Mouse (Mus musculus) CD8-positive naive resting alpha-beta T cell, adult 2 months (primary cell): ENCODE measurements around the gene Phldb2.
A peak's percentile ranks its signal among the peaks of the same experiment; 100 is the strongest.

ENCODE experiments used
- DNase-seq, 2 experiments: peaks; one replicate each; pipeline ENCODE4 v3.0.0; 2022; ENCODE audit warnings: low read depth in 2 of 2, low spot score in 2 of 2

The Phldb2 gene

DNA sequence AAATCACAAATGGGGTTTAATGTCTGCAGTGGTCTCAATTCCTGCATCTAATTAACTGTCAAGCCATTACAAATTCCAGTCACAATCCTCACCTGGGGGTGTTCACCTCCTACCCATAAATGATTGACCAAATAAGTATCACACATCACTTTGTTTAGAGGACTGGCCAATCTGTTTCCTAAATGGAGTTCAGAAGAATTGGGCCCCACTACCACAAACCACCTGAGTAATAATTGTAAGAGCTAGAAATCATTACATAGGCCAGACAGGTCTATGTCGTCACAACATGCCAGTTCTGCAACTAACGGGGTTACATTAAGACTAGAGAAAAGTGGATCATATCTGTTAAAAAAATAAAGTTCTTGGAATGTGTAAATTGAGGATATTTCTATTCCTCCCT is 1.4 kb downstream of the Phldb2 start:
- DNase-seq = no peak

GRCm38 (mm10) chr16:45946335-45946734 is 7.1 kb downstream of the Phldb2 start:
- DNase-seq = no peak

DNA sequence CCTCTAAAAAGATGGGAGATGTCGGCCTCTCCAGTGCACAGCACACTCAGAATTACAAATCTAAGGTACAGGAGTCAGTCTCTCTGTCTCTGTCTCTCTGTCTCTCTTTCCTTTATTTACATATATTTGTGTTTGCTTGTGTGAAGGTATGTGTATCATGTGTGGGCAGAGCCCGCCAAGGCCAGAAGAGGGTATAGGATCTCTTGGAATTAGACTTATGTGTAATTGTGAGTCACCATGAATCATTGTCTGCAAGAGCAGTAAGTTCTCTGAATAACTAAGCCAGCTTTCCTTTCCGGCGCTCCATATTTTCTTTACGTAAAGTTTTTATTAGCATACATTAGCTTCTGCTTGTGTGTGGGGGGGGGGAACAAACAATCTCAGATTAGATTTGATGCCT is 7.7 kb downstream of the Phldb2 start:
- no peak for DNase-seq

GRCm38 (mm10) chr16:45945174-45945631 is 8.2 kb downstream of the Phldb2 start:
- no peak for DNase-seq

GRCm38 (mm10) chr16:45942169-45942891 is 11.1 kb downstream of the Phldb2 start:
- peak in 1 of 2 experiments; percentile 12 for DNase-seq

- no peak for DNase-seq
These were observed 12.7 kb downstream of the Phldb2 start for GRCm38 (mm10) chr16:45940701-45941100.

- no peak for DNase-seq
These were observed 14.0 kb downstream of the Phldb2 start for GRCm38 (mm10) chr16:45939436-45939835.

DNA sequence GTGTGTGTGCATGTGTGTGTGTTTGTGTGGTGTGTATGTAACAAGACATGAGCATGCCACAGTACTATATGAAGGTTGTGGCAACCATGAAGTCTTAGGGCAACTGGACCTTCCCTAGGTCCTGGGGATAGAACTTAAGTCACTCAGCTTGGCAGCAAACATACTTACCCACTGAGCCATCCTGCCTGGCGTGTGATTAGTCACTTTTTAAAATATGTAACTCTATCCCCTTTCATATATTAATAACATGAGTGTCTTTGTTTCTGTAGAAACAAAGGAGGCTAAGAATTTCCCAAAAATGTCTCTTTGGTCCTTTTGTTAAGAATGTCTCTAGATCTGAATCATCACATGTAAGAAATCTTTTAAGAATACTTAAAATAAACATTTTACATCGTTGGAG is 16.0 kb downstream of the Phldb2 start:
- no peak for DNase-seq

DNA sequence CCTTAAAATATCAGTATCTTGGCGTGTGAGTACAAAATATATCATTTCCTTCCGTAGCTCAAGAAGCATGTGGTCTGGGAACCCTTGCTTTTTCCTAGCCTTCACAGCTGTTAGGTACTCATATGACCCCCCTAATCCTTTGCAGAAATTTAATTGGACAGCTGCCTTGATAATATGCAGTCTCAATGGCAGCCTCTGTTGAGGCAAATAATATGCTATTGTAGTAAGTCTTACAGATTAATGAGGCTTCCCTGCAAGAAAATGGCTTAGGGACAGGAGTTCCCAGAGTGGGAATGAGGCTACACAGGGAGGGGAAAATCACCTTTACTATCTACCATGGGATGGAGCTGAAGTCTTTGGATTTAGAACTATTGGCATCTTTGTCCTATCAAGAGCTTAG is 16.9 kb downstream of the Phldb2 start:
- no peak for DNase-seq

- DNase-seq = no peak
These were observed 17.4 kb downstream of the Phldb2 start for GRCm38 (mm10) chr16:45935956-45936483.

- no peak for DNase-seq
These were observed 18.5 kb downstream of the Phldb2 start for GRCm38 (mm10) chr16:45934721-45935407.

DNA sequence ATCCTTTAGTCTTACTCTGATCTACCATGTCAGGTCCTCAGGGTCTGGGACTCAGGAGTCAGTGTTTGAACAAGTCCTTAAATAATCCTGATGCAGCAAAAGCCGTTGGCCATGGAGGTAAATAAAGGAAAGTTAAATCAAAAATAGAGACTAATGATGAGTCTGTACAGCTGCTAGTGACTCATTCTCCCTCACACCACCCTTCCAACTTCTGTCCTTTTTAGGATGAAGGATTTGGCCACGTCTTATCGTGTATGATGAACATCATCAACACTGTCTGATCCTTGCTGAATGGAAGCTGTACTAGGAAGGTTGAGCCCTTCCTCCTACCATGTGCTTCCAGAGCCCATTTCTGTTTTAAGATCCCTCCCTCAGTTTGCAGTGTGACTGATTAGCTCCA is 23.1 kb downstream of the Phldb2 start:
- DNase-seq = no peak

DNA sequence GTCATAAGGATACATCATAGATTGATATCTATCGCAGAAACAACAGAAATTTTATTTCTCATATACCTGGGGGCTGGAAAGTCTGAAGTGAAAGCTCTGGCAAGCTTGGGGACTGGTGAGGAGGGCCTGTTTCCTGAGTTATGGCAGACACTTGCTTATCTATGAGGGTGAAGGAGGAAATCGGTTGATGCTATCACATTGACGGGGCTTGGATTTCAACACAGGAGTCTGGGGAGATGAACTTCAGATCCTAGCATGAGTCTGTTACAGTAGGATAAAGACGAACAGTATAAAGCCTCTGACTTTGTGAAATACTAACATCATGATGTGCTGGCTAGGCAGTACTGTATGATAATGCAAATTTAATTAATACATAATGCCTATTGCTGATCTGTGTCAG is 25.3 kb downstream of the Phldb2 start:
- DNase-seq = no peak

GRCm38 (mm10) chr16:45927601-45928000 is 25.8 kb downstream of the Phldb2 start:
- no peak for DNase-seq

DNA sequence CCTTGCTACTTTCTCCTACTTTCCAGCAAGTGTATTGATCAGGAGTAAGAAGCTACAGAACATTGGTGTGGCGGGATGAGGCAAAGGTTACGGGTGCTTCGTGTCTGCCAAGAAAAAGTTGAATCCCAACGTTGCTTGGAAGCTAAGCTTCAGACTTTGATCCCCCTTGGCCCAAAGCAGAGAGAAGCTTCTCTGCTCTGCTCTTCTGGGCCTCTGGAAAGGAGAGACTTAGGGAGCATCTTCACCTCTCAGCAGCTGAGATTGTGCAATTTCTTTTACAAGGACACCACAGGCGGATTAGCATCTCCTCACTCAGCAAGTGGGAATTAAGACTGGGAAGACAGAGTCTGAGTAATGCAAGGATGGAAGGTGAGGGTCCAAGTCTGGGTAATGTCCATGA is 26.5 kb downstream of the Phldb2 start:
- DNase-seq = no peak

DNA sequence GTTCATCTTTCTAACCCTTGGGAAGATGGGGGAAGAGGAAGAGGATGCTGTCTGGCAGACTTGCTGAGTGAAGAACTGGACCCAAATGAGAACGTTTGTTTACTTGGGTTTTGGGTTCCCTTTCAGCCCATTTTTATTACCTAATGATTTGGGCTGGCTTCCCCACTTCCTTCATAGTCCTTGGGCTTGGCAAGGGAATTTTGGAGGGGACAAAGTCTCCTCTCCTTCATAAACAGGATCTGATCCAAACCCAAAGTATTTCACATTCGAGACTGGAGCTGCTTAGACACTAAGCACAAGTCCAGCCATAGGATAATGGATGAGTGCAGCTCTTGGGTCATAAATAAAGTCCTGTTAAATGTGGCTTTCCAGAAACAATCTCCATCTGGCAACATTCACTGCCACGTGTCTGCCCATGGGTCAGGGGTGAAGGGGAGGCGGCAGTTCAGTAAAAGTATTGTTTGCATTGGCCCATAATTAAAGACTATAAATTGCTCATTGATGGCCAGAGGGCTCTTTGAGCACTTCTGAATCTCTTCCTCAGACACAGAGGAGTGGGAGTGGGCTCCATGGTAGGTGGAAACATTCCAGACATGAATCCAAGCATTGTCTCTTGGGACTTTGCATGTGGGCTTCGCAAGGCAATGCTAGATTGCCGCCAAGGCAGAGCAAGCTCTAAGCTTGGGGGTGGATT is 29.5 kb downstream of the Phldb2 start:
- DNase-seq = no peak

- DNase-seq = no peak
These were observed 30.7 kb downstream of the Phldb2 start for GRCm38 (mm10) chr16:45922546-45923229.

DNA sequence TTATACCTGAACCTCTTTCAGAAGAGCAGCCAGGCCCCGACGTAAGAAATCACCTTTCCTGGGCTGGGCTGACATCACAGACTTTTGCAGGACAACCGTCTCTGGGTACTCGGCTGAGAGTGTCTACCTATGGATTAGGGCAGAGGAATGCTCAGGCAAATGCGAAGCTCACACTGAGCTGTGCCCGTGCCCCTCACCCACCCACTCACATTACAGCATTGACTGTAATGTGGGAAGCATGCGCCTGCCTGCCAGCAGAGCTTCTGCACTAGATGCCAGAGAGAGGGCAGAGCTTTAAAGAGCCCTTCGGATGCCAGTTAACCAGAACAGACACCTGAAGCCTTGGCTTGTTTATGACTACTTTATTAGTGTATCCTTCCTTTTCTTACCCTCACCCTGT is 33.8 kb downstream of the Phldb2 start:
- DNase-seq = no peak

- no peak for DNase-seq
These were observed 49.8 kb downstream of the Phldb2 start for GRCm38 (mm10) chr16:45903595-45903994.

DNA sequence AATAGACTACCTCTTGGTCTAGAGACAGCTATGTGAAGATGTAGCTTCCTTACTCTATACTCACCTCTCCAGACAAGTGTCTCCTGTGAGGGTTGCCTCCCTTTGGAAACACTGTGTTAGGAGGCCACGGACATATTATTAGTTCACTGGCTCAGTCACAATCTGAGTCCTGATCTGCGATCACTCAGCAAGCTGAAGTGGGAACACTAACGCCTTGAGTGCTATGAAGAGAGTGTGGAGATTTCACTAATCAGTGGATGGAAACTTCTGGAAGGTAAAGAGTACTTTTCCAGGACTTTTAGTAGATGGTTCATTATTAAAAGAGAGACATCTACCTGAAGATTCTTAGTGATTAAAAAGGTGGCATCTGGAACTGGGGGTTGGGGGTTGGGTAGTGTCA is 54.9 kb downstream of the Phldb2 start:
- no peak for DNase-seq

DNA sequence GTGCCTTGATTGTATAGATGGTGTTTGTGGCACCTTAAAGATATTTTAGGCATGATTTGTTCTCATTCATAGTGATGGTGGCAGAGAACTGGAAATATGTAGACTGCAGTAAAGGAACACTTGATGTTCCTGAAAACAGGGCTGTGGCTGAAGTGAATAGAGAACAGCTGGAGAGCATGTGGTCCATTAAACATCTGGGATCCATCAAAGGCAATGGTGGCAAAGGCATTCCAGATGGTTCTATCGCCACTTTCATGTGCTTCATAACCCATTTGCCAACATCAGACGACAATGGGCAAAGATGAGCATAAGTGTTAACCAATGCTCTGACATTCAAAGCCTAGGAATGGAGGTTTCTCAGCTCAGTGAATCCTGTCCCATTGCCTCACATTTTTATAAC is 56.8 kb downstream of the Phldb2 start:
- no peak for DNase-seq
